Mouse (Mus musculus): Measurements from ENCODE around the gene Armc2. TPM values are rescaled to one million over a fixed set of nuclear protein-coding genes. Genes with fewer than 3 reads are reported as not detected.
A peak's percentile ranks its signal among the peaks of the same experiment; 100 is the strongest.

Gene Armc2
- polyA plus RNA-seq, 1 experiment from 2014 or later, result 9.2 TPM

GRCm38 (mm10) chr10:41926726-41927125 is 91.5 kb downstream of the Armc2 start:
- no peak overlapping the region for H3K4me2 ChIP-seq (ENCODE audit: low read length)
- H3K27ac ChIP-seq (ENCODE audit: low read depth, low read length), result no peak overlapping the region
- no peaks in the 10 kb centered on the region for H3K9me3 ChIP-seq (replicated peaks; ENCODE audit: control insufficient read depth, low read length)
- ATAC-seq (no peak), DNase-seq (ENCODE audit: low spot score) (no peak)
- 80% methylated on average over 14 of the region's 14 CpGs for WGBS
- no peaks in the 10 kb centered on the region for H3K36me3 ChIP-seq (ENCODE audit: control insufficient read depth, insufficient read depth, low read length)
- H3K9ac ChIP-seq (ENCODE audit: low read length), result no peak overlapping the region
- H3K27me3 ChIP-seq (replicated peaks; ENCODE audit: control insufficient read depth, insufficient read depth, low read length), result no peaks in the 10 kb centered on the region
- H3K4me3 ChIP-seq (ENCODE audit: low read depth, low read length), result no peak overlapping the region
- 0 out of 2 replicates have a peak, but pooled peaks cover 3% of the 10 kb centered on the region for H3K4me1 ChIP-seq (ENCODE audit: control insufficient read depth, insufficient read depth, low read length)

GRCm38 (mm10) chr10:41912290-41912994 is 105.8 kb downstream of the Armc2 start:
- Histone ChIP-seq H3K9me3 (replicated peaks; ENCODE audit: control insufficient read depth, low read length) (no peaks in the 10 kb centered on the region), H3K27me3 (replicated peaks; ENCODE audit: control insufficient read depth, insufficient read depth, low read length) (no peaks in the 10 kb centered on the region), H3K36me3 (ENCODE audit: control insufficient read depth, insufficient read depth, low read length) (peaks cover 6% of the 10 kb centered on the region), H3K4me3 (ENCODE audit: low read depth, low read length) (no peak overlapping the region), H3K27ac (ENCODE audit: low read depth, low read length) (no peak overlapping the region), H3K9ac (ENCODE audit: low read length) (no peak overlapping the region), H3K4me2 (ENCODE audit: low read length) (no peak overlapping the region), H3K4me1 (ENCODE audit: control insufficient read depth, insufficient read depth, low read length) (peaks cover 18% of the 10 kb centered on the region)
- ATAC-seq, result no peak
- no peak for DNase-seq (ENCODE audit: low spot score)
- 91% methylated on average over 8 of the region's 8 CpGs for WGBS

- H3K27ac ChIP-seq (ENCODE audit: low read depth, low read length), result peak overlapping the region; percentile 48; the same call in 1 of the 2 replicates
- peak; percentile 59 for DNase-seq (ENCODE audit: low spot score)
- ATAC-seq, result 0 out of 2 replicates have a peak, but pooled peaks have one; percentile 32
- no peaks in the 10 kb centered on the region for H3K27me3 ChIP-seq (replicated peaks; ENCODE audit: control insufficient read depth, insufficient read depth, low read length)
- peaks cover 36% of the 10 kb centered on the region for H3K36me3 ChIP-seq (ENCODE audit: control insufficient read depth, insufficient read depth, low read length)
- no peak overlapping the region for H3K4me3 ChIP-seq (ENCODE audit: low read depth, low read length)
- no peak overlapping the region for H3K9ac ChIP-seq (ENCODE audit: low read length)
- peaks cover 18% of the 10 kb centered on the region for H3K4me1 ChIP-seq (ENCODE audit: control insufficient read depth, insufficient read depth, low read length)
- H3K9me3 ChIP-seq (replicated peaks; ENCODE audit: control insufficient read depth, low read length), result no peaks in the 10 kb centered on the region
- H3K4me2 ChIP-seq (ENCODE audit: low read length), result no peak overlapping the region
- WGBS, result 38% methylated on average over 6 of the region's 6 CpGs
These were observed 109.3 kb downstream of the Armc2 start for GRCm38 (mm10) chr10:41908899-41909298.

- no peaks in the 10 kb centered on the region for H3K9me3 ChIP-seq (replicated peaks; ENCODE audit: control insufficient read depth, low read length)
- no peak for DNase-seq (ENCODE audit: low spot score)
- no peak overlapping the region for H3K4me3 ChIP-seq (ENCODE audit: low read depth, low read length)
- 63% methylated on average over 4 of the region's 4 CpGs for WGBS
- H3K4me1 ChIP-seq (ENCODE audit: control insufficient read depth, insufficient read depth, low read length), result peaks cover 18% of the 10 kb centered on the region
- H3K4me2 ChIP-seq (ENCODE audit: low read length), result no peak overlapping the region
- H3K9ac ChIP-seq (ENCODE audit: low read length), result no peak overlapping the region
- H3K36me3 ChIP-seq (ENCODE audit: control insufficient read depth, insufficient read depth, low read length), result peaks cover 43% of the 10 kb centered on the region
- no peaks in the 10 kb centered on the region for H3K27me3 ChIP-seq (replicated peaks; ENCODE audit: control insufficient read depth, insufficient read depth, low read length)
- no peak for ATAC-seq
- no peak overlapping the region for H3K27ac ChIP-seq (ENCODE audit: low read depth, low read length)
These were observed 110.3 kb downstream of the Armc2 start for GRCm38 (mm10) chr10:41907950-41908349.

DNA sequence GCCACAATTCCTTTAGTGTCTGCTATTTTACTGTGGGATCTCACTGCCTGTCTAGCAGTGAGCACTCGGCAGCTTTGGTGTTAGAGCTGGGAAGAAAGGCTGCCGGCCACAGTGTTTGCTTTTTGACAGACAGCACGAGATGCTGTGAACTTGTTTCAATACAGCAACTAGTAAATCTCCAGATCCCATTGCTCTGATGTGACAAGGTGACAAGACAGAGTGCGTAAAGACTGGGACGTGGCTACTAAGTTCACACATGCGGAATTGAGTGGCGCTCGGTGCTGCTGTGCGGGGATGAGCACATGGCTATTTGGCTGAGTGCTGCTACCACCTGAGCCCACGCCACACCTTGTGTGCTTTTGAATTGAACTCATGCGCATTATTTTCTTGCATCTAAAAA is 110.8 kb downstream of the Armc2 start:
- ATAC-seq, result peak; percentile 64
- Histone ChIP-seq H3K4me3 (ENCODE audit: low read depth, low read length) (no peak overlapping the region), H3K9ac (ENCODE audit: low read length) (no peak overlapping the region), H3K36me3 (ENCODE audit: control insufficient read depth, insufficient read depth, low read length) (peaks cover 47% of the 10 kb centered on the region), H3K4me2 (ENCODE audit: low read length) (no peak overlapping the region), H3K27ac (ENCODE audit: low read depth, low read length) (peak overlapping the region; percentile 30; the same call in 1 of the 2 replicates), H3K27me3 (replicated peaks; ENCODE audit: control insufficient read depth, insufficient read depth, low read length) (no peaks in the 10 kb centered on the region), H3K4me1 (ENCODE audit: control insufficient read depth, insufficient read depth, low read length) (peaks cover 18% of the 10 kb centered on the region), H3K9me3 (replicated peaks; ENCODE audit: control insufficient read depth, low read length) (no peaks in the 10 kb centered on the region)
- 65% methylated on average over 11 of the region's 11 CpGs for WGBS
- DNase-seq (ENCODE audit: low spot score), result peak; percentile 54

GRCm38 (mm10) chr10:41901864-41902263 is 116.4 kb downstream of the Armc2 start:
- WGBS, result 81% methylated on average over 6 of the region's 6 CpGs
- Histone ChIP-seq H3K9me3 (replicated peaks; ENCODE audit: control insufficient read depth, low read length) (no peaks in the 10 kb centered on the region), H3K4me1 (ENCODE audit: control insufficient read depth, insufficient read depth, low read length) (no peaks in the 10 kb centered on the region), H3K27ac (ENCODE audit: low read depth, low read length) (no peak overlapping the region), H3K36me3 (ENCODE audit: control insufficient read depth, insufficient read depth, low read length) (peaks cover 63% of the 10 kb centered on the region), H3K27me3 (replicated peaks; ENCODE audit: control insufficient read depth, insufficient read depth, low read length) (no peaks in the 10 kb centered on the region), H3K4me3 (ENCODE audit: low read depth, low read length) (no peak overlapping the region), H3K4me2 (ENCODE audit: low read length) (no peak overlapping the region), H3K9ac (ENCODE audit: low read length) (no peak overlapping the region)
- no peak for DNase-seq (ENCODE audit: low spot score)
- no peak for ATAC-seq

- Histone ChIP-seq H3K4me1 (ENCODE audit: control insufficient read depth, insufficient read depth, low read length) (no peaks in the 10 kb centered on the region), H3K27me3 (replicated peaks; ENCODE audit: control insufficient read depth, insufficient read depth, low read length) (no peaks in the 10 kb centered on the region), H3K4me2 (ENCODE audit: low read length) (no peak overlapping the region), H3K36me3 (ENCODE audit: control insufficient read depth, insufficient read depth, low read length) (peaks cover 60% of the 10 kb centered on the region), H3K9ac (ENCODE audit: low read length) (no peak overlapping the region), H3K27ac (ENCODE audit: low read depth, low read length) (no peak overlapping the region), H3K4me3 (ENCODE audit: low read depth, low read length) (no peak overlapping the region), H3K9me3 (replicated peaks; ENCODE audit: control insufficient read depth, low read length) (no peaks in the 10 kb centered on the region)
- 89% methylated on average over 8 of the region's 8 CpGs for WGBS
- DNase-seq (ENCODE audit: low spot score), result no peak
- no peak for ATAC-seq
These were observed 116.8 kb downstream of the Armc2 start for GRCm38 (mm10) chr10:41901456-41901855.

GRCm38 (mm10) chr10:41896865-41897264 is 121.4 kb downstream of the Armc2 start:
- ATAC-seq (no peak), DNase-seq (ENCODE audit: low spot score) (no peak)
- Histone ChIP-seq H3K9ac (ENCODE audit: low read length) (no peak overlapping the region), H3K36me3 (ENCODE audit: control insufficient read depth, insufficient read depth, low read length) (peaks cover 32% of the 10 kb centered on the region), H3K4me3 (ENCODE audit: low read depth, low read length) (no peak overlapping the region), H3K27me3 (replicated peaks; ENCODE audit: control insufficient read depth, insufficient read depth, low read length) (no peaks in the 10 kb centered on the region), H3K4me1 (ENCODE audit: control insufficient read depth, insufficient read depth, low read length) (no peaks in the 10 kb centered on the region; the same call in 1 of the 2 replicates), H3K9me3 (replicated peaks; ENCODE audit: control insufficient read depth, low read length) (no peaks in the 10 kb centered on the region), H3K27ac (ENCODE audit: low read depth, low read length) (no peak overlapping the region), H3K4me2 (ENCODE audit: low read length) (no peak overlapping the region)
- WGBS, result 93% methylated on average over 2 of the region's 2 CpGs

GRCm38 (mm10) chr10:41896425-41896824 is 121.8 kb downstream of the Armc2 start:
- no peak overlapping the region for H3K4me2 ChIP-seq (ENCODE audit: low read length)

More at GRCm38 (mm10) chr10:41896425-41896824, 121.8 kb downstream of the Armc2 start:
- Histone ChIP-seq H3K4me1 (ENCODE audit: control insufficient read depth, insufficient read depth, low read length) (no peaks in the 10 kb centered on the region; the same call in 1 of the 2 replicates), H3K4me3 (ENCODE audit: low read depth, low read length) (no peak overlapping the region), H3K9me3 (replicated peaks; ENCODE audit: control insufficient read depth, low read length) (no peaks in the 10 kb centered on the region), H3K9ac (ENCODE audit: low read length) (no peak overlapping the region), H3K27me3 (replicated peaks; ENCODE audit: control insufficient read depth, insufficient read depth, low read length) (no peaks in the 10 kb centered on the region), H3K27ac (ENCODE audit: low read depth, low read length) (no peak overlapping the region), H3K36me3 (ENCODE audit: control insufficient read depth, insufficient read depth, low read length) (peaks cover 30% of the 10 kb centered on the region)
- DNase-seq (ENCODE audit: low spot score) (no peak), ATAC-seq (no peak)
